Mouse (Mus musculus) stomach, embryonic 16.5 days (tissue): Measurements from ENCODE around the gene Mycbp. TPM values are rescaled to one million over a fixed set of nuclear protein-coding genes. Genes with fewer than 3 reads are reported as not detected.

Experiments
- ATAC-seq: fragments of 200-750 bp; cut with Nextera tagmentation; 2 replicates; pipeline ENCODE4 v1.8.0; 2017; ENCODE audit warnings: moderate number of reproducible peaks, moderate TSS enrichment; ENCODE audit not compliant: insufficient read depth, low FRiP score
- H3K27ac ChIP-seq: fragments of 300-500 bp; sonication (generic); 2 replicates; pipeline ENCODE4 v1.5.1; 2014; ENCODE audit warnings: low read length
- H3K27me3 ChIP-seq: fragments of 300-500 bp; sonication (generic); 2 replicates; pipeline ENCODE4 v1.6.1; 2014; ENCODE audit warnings: low read length, control low read depth, mixed read lengths; ENCODE audit not compliant: control insufficient read depth, insufficient read depth
- H3K36me3 ChIP-seq: fragments of 300-500 bp; sonication (generic); 2 replicates; pipeline ENCODE4 v1.6.1; 2014; ENCODE audit warnings: low read length; ENCODE audit not compliant: control insufficient read depth, insufficient read depth
- H3K4me1 ChIP-seq: fragments of 300-500 bp; sonication (generic); 2 replicates; pipeline ENCODE4 v1.6.1; 2014; ENCODE audit warnings: low read length, control low read depth, mixed read lengths; ENCODE audit not compliant: control insufficient read depth, insufficient read depth
- H3K4me2 ChIP-seq: fragments of 300-500 bp; sonication (generic); 2 replicates; pipeline ENCODE4 v1.6.1; 2014; ENCODE audit warnings: low read depth, low read length, mixed read lengths
- H3K4me3 ChIP-seq: fragments of 300-500 bp; sonication (generic); replicated peaks from 2 replicates; pipeline ENCODE4 v1.5.1; 2014; ENCODE audit warnings: mild to moderate bottlenecking, low read length
- H3K9ac ChIP-seq: fragments of 300-500 bp; sonication (generic); 2 replicates; pipeline ENCODE4 v1.6.1; 2014; ENCODE audit warnings: low read length
- H3K9me3 ChIP-seq: fragments of 300-500 bp; sonication (generic); replicated peaks from 2 replicates; pipeline ENCODE4 v1.6.1; 2016; ENCODE audit warnings: low read length, control low read depth; ENCODE audit not compliant: control insufficient read depth
- WGBS: fragments of 180-500 bp; shearing (Covaris S2); extraction: QIAGEN DNeasy Blood & Tissue Kit; methylation state at CpG from one replicate; pipeline ENCODE4 v1.1.7; 2014; 5-methylcytosine and 5-hydroxymethylcytosine counted together
- polyA plus RNA-seq: library from polyadenylated mRNA; unstranded; fragments of >200 nt; fragmentation: Nextera tagmentation; extraction: Ambion mirVana; gene quantifications from 2 replicates; pipeline ENCODE4 v1.2.1, GENCODE M21; 2015

Mycbp gene
- polyA plus RNA-seq, 1 experiment from 2014 or later, result 88.2 TPM

GRCm38 (mm10) chr4:123903432-123903831, 1.2 kb upstream of the Mycbp start:
- H3K36me3 ChIP-seq, result no peaks in the 10 kb centered on the region
- H3K27ac ChIP-seq, result peak overlapping the region; percentile 47; the same call in 1 of the 2 replicates
- WGBS, result 71% methylated on average over 3 of the region's 3 CpGs
- H3K4me2 ChIP-seq, result no peak overlapping the region
- no peak overlapping the region for H3K4me3 ChIP-seq
- H3K4me1 ChIP-seq, result peaks cover 13% of the 10 kb centered on the region
- H3K9ac ChIP-seq, result no peak overlapping the region
- H3K27me3 ChIP-seq, result no peaks in the 10 kb centered on the region
- no peaks in the 10 kb centered on the region for H3K9me3 ChIP-seq
- ATAC-seq, result no peak

- H3K4me3 ChIP-seq, result peak overlapping the region; percentile 81
- peak overlapping the region; percentile 72 for H3K4me2 ChIP-seq
- under 1% methylated on average over 52 of the region's 53 CpGs for WGBS
- H3K36me3 ChIP-seq, result no peaks in the 10 kb centered on the region
- H3K9ac ChIP-seq, result peak overlapping the region; percentile 93
- ATAC-seq, result no peak; the same call in 1 of the 2 replicates
- H3K9me3 ChIP-seq, result no peaks in the 10 kb centered on the region
- H3K4me1 ChIP-seq, result peaks cover 13% of the 10 kb centered on the region
- H3K27ac ChIP-seq, result peak overlapping the region; percentile 90
- H3K27me3 ChIP-seq, result no peaks in the 10 kb centered on the region
These were observed 565 bp downstream of the Mycbp start for GRCm38 (mm10) chr4:123905126-123905668.

GRCm38 (mm10) chr4:123911503-123911902, 6.9 kb downstream of the Mycbp start:
- peaks cover 9% of the 10 kb centered on the region for H3K4me1 ChIP-seq
- no peaks in the 10 kb centered on the region for H3K27me3 ChIP-seq
- no peak for ATAC-seq
- no peak overlapping the region for H3K4me2 ChIP-seq
- no peak overlapping the region for H3K4me3 ChIP-seq
- no peak overlapping the region for H3K27ac ChIP-seq
- H3K9me3 ChIP-seq, result no peaks in the 10 kb centered on the region
- no peak overlapping the region for H3K9ac ChIP-seq
- H3K36me3 ChIP-seq, result 0 out of 2 replicates have a peak, but pooled peaks cover 6% of the 10 kb centered on the region
- 81% methylated on average over 4 of the region's 4 CpGs for WGBS

GRCm38 (mm10) chr4:123912431-123912830, 7.8 kb downstream of the Mycbp start:
- ATAC-seq, result no peak
- 45% methylated on average over 2 of the region's 2 CpGs for WGBS
- H3K4me2 ChIP-seq, result no peak overlapping the region
- no peak overlapping the region for H3K27ac ChIP-seq
- H3K4me3 ChIP-seq, result no peak overlapping the region
- H3K36me3 ChIP-seq, result 0 out of 2 replicates have a peak, but pooled peaks cover 6% of the 10 kb centered on the region
- H3K27me3 ChIP-seq, result no peaks in the 10 kb centered on the region
- no peak overlapping the region for H3K9ac ChIP-seq
- peaks cover 6% of the 10 kb centered on the region for H3K4me1 ChIP-seq
- H3K9me3 ChIP-seq, result no peaks in the 10 kb centered on the region

- Histone ChIP-seq H3K4me1 (peaks cover 16% of the 10 kb centered on the region), H3K27ac (peak within 1 kb of the TSS; percentile 90), H3K9ac (peak within 1 kb of the TSS; percentile 97), H3K4me3 (peak within 1 kb of the TSS; percentile 99), H3K9me3 (no peaks in the 10 kb centered on the region), H3K4me2 (peak within 1 kb of the TSS; percentile 76), H3K36me3 (0 out of 2 replicates have a peak, but pooled peaks cover 6% of the 10 kb centered on the region), H3K27me3 (no peaks in the 10 kb centered on the region)
- under 1% methylated on average over 48 of the region's 49 CpGs for WGBS
- peak; percentile 99 for ATAC-seq
These were observed 12.3 kb downstream of the Mycbp start, which contains the start of gene Rragc for GRCm38 (mm10) chr4:123916748-123917547. Gene Rragc (plus strand): TSS chr4:123917446.

- H3K27ac ChIP-seq, result peak within 1 kb of the TSS; percentile 90
- peaks cover 16% of the 10 kb centered on the region for H3K4me1 ChIP-seq
- WGBS, result under 1% methylated on average over 57 of the region's 63 CpGs
- peak within 1 kb of the TSS; percentile 97 for H3K9ac ChIP-seq
- no peaks in the 10 kb centered on the region for H3K27me3 ChIP-seq
- H3K4me3 ChIP-seq, result peak within 1 kb of the TSS; percentile 99
- H3K9me3 ChIP-seq, result no peaks in the 10 kb centered on the region
- H3K36me3 ChIP-seq, result 0 out of 2 replicates have a peak, but pooled peaks cover 6% of the 10 kb centered on the region
- H3K4me2 ChIP-seq, result peak within 1 kb of the TSS; percentile 76
- peak; percentile 58; the same call in 1 of the 2 replicates for ATAC-seq
These were observed 13.0 kb downstream of the Mycbp start, which contains the start of gene 4930535I16Rik for GRCm38 (mm10) chr4:123917548-123918140. Gene 4930535I16Rik (minus strand): TSS chr4:123918022.

- 66% methylated on average over 2 of the region's 2 CpGs for WGBS
- peak overlapping the region; percentile 99 for H3K4me3 ChIP-seq
These were observed 14.2 kb downstream of the Mycbp start for GRCm38 (mm10) chr4:123918851-123919250.

GRCm38 (mm10) chr4:123921055-123921565, 16.5 kb downstream of the Mycbp start:
- H3K9ac ChIP-seq, result no peak overlapping the region
- no peaks in the 10 kb centered on the region for H3K9me3 ChIP-seq
- 79% methylated on average over 4 of the region's 4 CpGs for WGBS
- ATAC-seq, result no peak
- H3K4me1 ChIP-seq, result peaks cover 12% of the 10 kb centered on the region
- H3K36me3 ChIP-seq, result peaks cover 12% of the 10 kb centered on the region
- no peaks in the 10 kb centered on the region for H3K27me3 ChIP-seq
- H3K4me3 ChIP-seq, result no peak overlapping the region
- no peak overlapping the region; the same call in 1 of the 2 replicates for H3K27ac ChIP-seq
- no peak overlapping the region for H3K4me2 ChIP-seq

More at GRCm38 (mm10) chr4:123918851-123919250, 14.2 kb downstream of the Mycbp start:
- peaks cover 16% of the 10 kb centered on the region for H3K4me1 ChIP-seq
- no peaks in the 10 kb centered on the region for H3K27me3 ChIP-seq
- no peaks in the 10 kb centered on the region; the same call in 1 of the 2 replicates for H3K36me3 ChIP-seq
- H3K27ac ChIP-seq, result no peak overlapping the region
- peak overlapping the region; percentile 76 for H3K4me2 ChIP-seq
- ATAC-seq, result no peak
- no peak overlapping the region for H3K9ac ChIP-seq
- no peaks in the 10 kb centered on the region for H3K9me3 ChIP-seq
